Mouse (Mus musculus) brain, embryonic 14.5 days (tissue): ENCODE data around the gene Grid2.

Experiments
- CTCF ChIP-seq: fragments of 200-500 bp; IDR thresholded peaks from 2 replicates; pipeline ENCODE4 v1.5.1; 2012; ENCODE audit warnings: inconsistent platforms, mild to moderate bottlenecking, moderate library complexity, borderline replicate concordance; ENCODE audit not compliant: insufficient read depth, insufficient read length; ENCODE audit errors: extremely low read depth
- POLR2A ChIP-seq: fragments of 200-500 bp; IDR thresholded peaks from 2 replicates; pipeline ENCODE4 v1.6.1; 2012; ENCODE audit warnings: mild to moderate bottlenecking, inconsistent platforms, borderline replicate concordance; ENCODE audit not compliant: poor library complexity, insufficient read depth, insufficient read length, severe bottlenecking; ENCODE audit errors: extremely low read depth

- TF ChIP-seq CTCF (no peak), POLR2A (no peak)
These were observed 1173.2 kb downstream of the Grid2 start for GRCm38 (mm10) chr6:64428898-64429297.
